Mouse (Mus musculus) frontal cortex, postnatal 25 days (tissue): ENCODE results near the gene Nacc1.
"Not testable (repeated sequence)": the region's sequence is repeated elsewhere in the genome, so short reads cannot be mapped to it uniquely, and the experiment has no call there.

Experiments used
- DNase-seq, 2 experiments: peaks; one replicate each; pipeline ENCODE4 v3.0.0; 2022; ENCODE audit warnings: low spot score in 2 of 2

Gene Nacc1

GRCm38 (mm10) chr8:84698929-84699401 is 11.3 kb upstream of the Nacc1 start:
- DNase-seq: no peak

- no peak for DNase-seq
Observed at GRCm38 (mm10) chr8:84698288-84698687, 10.6 kb upstream of the Nacc1 start.

- no peak for DNase-seq
Observed at GRCm38 (mm10) chr8:84697166-84698130, 9.8 kb upstream of the Nacc1 start.

GRCm38 (mm10) chr8:84695140-84695539 is 7.5 kb upstream of the Nacc1 start:
- no peak for DNase-seq

GRCm38 (mm10) chr8:84693332-84693731 is 5.7 kb upstream of the Nacc1 start:
- DNase-seq: no peak

- peak; percentile 68 to 89 for DNase-seq
Observed at GRCm38 (mm10) chr8:84689091-84689915, 1.6 kb upstream of the Nacc1 start.

GRCm38 (mm10) chr8:84687003-84687704 is 508 bp downstream of the Nacc1 start:
- DNase-seq: no peak

GRCm38 (mm10) chr8:84686191-84687002 is 1.3 kb downstream of the Nacc1 start, which contains the start of gene Trmt1:
Trmt1 (plus strand) TSS chr8:84686307.
- no peak for DNase-seq

- DNase-seq: no peak
Observed at GRCm38 (mm10) chr8:84684537-84684936, 3.1 kb downstream of the Nacc1 start.

GRCm38 (mm10) chr8:84682257-84682656 is 5.4 kb downstream of the Nacc1 start:
- no peak for DNase-seq

- DNase-seq: no peak
Observed at GRCm38 (mm10) chr8:84681476-84681875, 6.2 kb downstream of the Nacc1 start.

- DNase-seq: no peak
Observed at GRCm38 (mm10) chr8:84677305-84677704, 10.4 kb downstream of the Nacc1 start.

GRCm38 (mm10) chr8:84670295-84671006 is 17.2 kb downstream of the Nacc1 start:
- DNase-seq: not testable (repeated sequence)

- no peak for DNase-seq
Observed at GRCm38 (mm10) chr8:84668731-84669485, 18.8 kb downstream of the Nacc1 start.

- no peak for DNase-seq
Observed at GRCm38 (mm10) chr8:84668081-84668480, 19.6 kb downstream of the Nacc1 start.

- no peak for DNase-seq
Observed at GRCm38 (mm10) chr8:84665385-84665893, 22.2 kb downstream of the Nacc1 start.

- DNase-seq: peak; percentile 56 to 68
Observed at GRCm38 (mm10) chr8:84664566-84665384, 22.9 kb downstream of the Nacc1 start.
